Mouse (Mus musculus) cerebral cortex, adult 2 months (tissue): ENCODE measurements around the gene Tagln3.

ENCODE experiments used
- WGBS: fragments of 180-500 bp; shearing (Covaris S2); methylation state at CpG from one replicate; pipeline ENCODE4 v1.1.7; 2018; 5-methylcytosine and 5-hydroxymethylcytosine counted together

The Tagln3 gene

GRCm38 (mm10) chr16:45720022-45720630 is 4.3 kb downstream of the Tagln3 start:
- WGBS, result 53% methylated on average over 10 of the region's 10 CpGs

- WGBS, result 91% methylated on average over 4 of the region's 4 CpGs
These were observed 6.1 kb downstream of the Tagln3 start for GRCm38 (mm10) chr16:45718296-45718695.

- 46% methylated on average over 5 of the region's 5 CpGs for WGBS
These were observed 9.8 kb downstream of the Tagln3 start for GRCm38 (mm10) chr16:45714489-45715150.

- 76% methylated on average over 1 of the region's 1 CpGs for WGBS
These were observed 10.5 kb downstream of the Tagln3 start for GRCm38 (mm10) chr16:45713878-45714277.

GRCm38 (mm10) chr16:45713261-45713660 is 11.1 kb downstream of the Tagln3 start:
- WGBS, result 80% methylated on average over 5 of the region's 5 CpGs

GRCm38 (mm10) chr16:45711263-45711662 is 13.1 kb downstream of the Tagln3 start:
- WGBS, result 72% methylated on average over 7 of the region's 7 CpGs

- 53% methylated on average over 5 of the region's 5 CpGs for WGBS
These were observed 25.1 kb downstream of the Tagln3 start for GRCm38 (mm10) chr16:45699301-45699700.

- 56% methylated on average over 6 of the region's 6 CpGs for WGBS
These were observed 26.4 kb downstream of the Tagln3 start for GRCm38 (mm10) chr16:45697996-45698395.

GRCm38 (mm10) chr16:45695445-45696160 is 28.8 kb downstream of the Tagln3 start:
- 62% methylated on average over 9 of the region's 9 CpGs for WGBS

GRCm38 (mm10) chr16:45693558-45693957 is 30.9 kb downstream of the Tagln3 start, which contains the start of gene Tmprss7:
Gene Tmprss7, minus strand, starts transcription at chr16:45693658.
- WGBS, result 49% methylated on average over 10 of the region's 10 CpGs

- WGBS, result 46% methylated on average over 3 of the region's 3 CpGs
These were observed 31.6 kb downstream of the Tagln3 start for GRCm38 (mm10) chr16:45692851-45693250.

GRCm38 (mm10) chr16:45690178-45690577 is 34.2 kb downstream of the Tagln3 start:
- 10% methylated on average over 4 of the region's 4 CpGs for WGBS

GRCm38 (mm10) chr16:45686833-45687232 is 37.6 kb downstream of the Tagln3 start:
- WGBS, result 53% methylated on average over 3 of the region's 3 CpGs

GRCm38 (mm10) chr16:45685295-45685694 is 39.1 kb downstream of the Tagln3 start:
- 30% methylated on average over 3 of the region's 3 CpGs for WGBS

GRCm38 (mm10) chr16:45684815-45685214 is 39.6 kb downstream of the Tagln3 start:
- WGBS, result 11% methylated on average over 8 of the region's 8 CpGs

GRCm38 (mm10) chr16:45676462-45676861 is 47.9 kb downstream of the Tagln3 start:
- WGBS, result 9% methylated on average over 1 of the region's 1 CpGs

- WGBS, result 48% methylated on average over 4 of the region's 4 CpGs
These were observed 54.4 kb downstream of the Tagln3 start for GRCm38 (mm10) chr16:45670005-45670404.

GRCm38 (mm10) chr16:45668178-45668577 is 56.2 kb downstream of the Tagln3 start:
- WGBS, result 79% methylated on average over 3 of the region's 3 CpGs

- 79% methylated on average over 2 of the region's 2 CpGs for WGBS
These were observed 58.3 kb downstream of the Tagln3 start for GRCm38 (mm10) chr16:45666136-45666535.
